Mouse (Mus musculus): ENCODE measurements around the gene Tbc1d32. TPM values are rescaled to one million over a fixed set of nuclear protein-coding genes. Genes with fewer than 3 reads are reported as not detected.

Gene Tbc1d32
- polyA plus RNA-seq (2014; fragmentation: Nextera tagmentation; extraction: Ambion mirVana) = 2.0 and 2.7 TPM in 2 replicates

- Histone ChIP-seq H3K36me3 (ENCODE audit: control insufficient read depth, insufficient read depth, low read length) (no peaks in the 10 kb centered on the region), H3K4me2 (ENCODE audit: low read length) (peak within 1 kb of the TSS; percentile 71), H3K9me3 (ENCODE audit: control insufficient read depth, low read length) (no peaks in the 10 kb centered on the region), H3K27me3 (ENCODE audit: control insufficient read depth, insufficient read depth, low read length) (no peaks in the 10 kb centered on the region), H3K4me1 (ENCODE audit: control insufficient read depth in 2 of 2, insufficient read depth in 2 of 2, low read length in 2 of 2) (peaks cover 2 to 4% of the 10 kb centered on the region in 2 experiments; a peak in 1 of 4 replicates), H3K4me3 (ENCODE audit: control insufficient read depth in 1 of 2, insufficient read depth in 1 of 2, low read depth in 1 of 2, low read length in 2 of 2) (peak within 1 kb of the TSS; percentile 57 to 76), H3K9ac (ENCODE audit: low read length) (peak within 1 kb of the TSS; percentile 72), H3K27ac (replicated peaks in 1 of 2; ENCODE audit: control insufficient read depth in 1 of 2, insufficient read depth in 1 of 2, low read depth in 2 of 2, low read length in 2 of 2) (peak within 1 kb of the TSS; percentile 84 to 90)
- peak; percentile 95 for ATAC-seq (ENCODE audit: insufficient number of reproducible peaks, insufficient read depth, low FRiP score, low read depth)
- 4% methylated on average over 42 of the region's 42 CpGs for WGBS
These were observed at the start of gene Tbc1d32 for GRCm38 (mm10) chr10:56228568-56229209. TSS of gene Tbc1d32 (minus strand) at chr10:56228689.

- H3K9me3 ChIP-seq (ENCODE audit: control insufficient read depth, low read length) = no peaks in the 10 kb centered on the region
- peaks cover 2 to 4% of the 10 kb centered on the region in 2 experiments; a peak in 1 of 4 replicates for H3K4me1 ChIP-seq (ENCODE audit: control insufficient read depth in 2 of 2, insufficient read depth in 2 of 2, low read length in 2 of 2)
- no peak overlapping the region for H3K27ac ChIP-seq (replicated peaks in 1 of 2; ENCODE audit: control insufficient read depth in 1 of 2, insufficient read depth in 1 of 2, low read depth in 2 of 2, low read length in 2 of 2)
- no peak for ATAC-seq (ENCODE audit: insufficient number of reproducible peaks, insufficient read depth, low FRiP score, low read depth)
- H3K4me3 ChIP-seq (ENCODE audit: control insufficient read depth in 1 of 2, insufficient read depth in 1 of 2, low read depth in 1 of 2, low read length in 2 of 2) = peak overlapping the region in 1 of 2 experiments; percentile 57; a peak in 2 of 4 replicates
- H3K9ac ChIP-seq (ENCODE audit: low read length) = peak overlapping the region; percentile 72
- H3K27me3 ChIP-seq (ENCODE audit: control insufficient read depth, insufficient read depth, low read length) = no peaks in the 10 kb centered on the region
- H3K36me3 ChIP-seq (ENCODE audit: control insufficient read depth, insufficient read depth, low read length) = no peaks in the 10 kb centered on the region
- 79% methylated on average over 8 of the region's 8 CpGs for WGBS
- peak overlapping the region; percentile 71 for H3K4me2 ChIP-seq (ENCODE audit: low read length)
These were observed 666 bp downstream of the Tbc1d32 start for GRCm38 (mm10) chr10:56227771-56228275.

GRCm38 (mm10) chr10:56215797-56216196 is 12.7 kb downstream of the Tbc1d32 start:
- 69% methylated on average over 3 of the region's 3 CpGs for WGBS

DNA sequence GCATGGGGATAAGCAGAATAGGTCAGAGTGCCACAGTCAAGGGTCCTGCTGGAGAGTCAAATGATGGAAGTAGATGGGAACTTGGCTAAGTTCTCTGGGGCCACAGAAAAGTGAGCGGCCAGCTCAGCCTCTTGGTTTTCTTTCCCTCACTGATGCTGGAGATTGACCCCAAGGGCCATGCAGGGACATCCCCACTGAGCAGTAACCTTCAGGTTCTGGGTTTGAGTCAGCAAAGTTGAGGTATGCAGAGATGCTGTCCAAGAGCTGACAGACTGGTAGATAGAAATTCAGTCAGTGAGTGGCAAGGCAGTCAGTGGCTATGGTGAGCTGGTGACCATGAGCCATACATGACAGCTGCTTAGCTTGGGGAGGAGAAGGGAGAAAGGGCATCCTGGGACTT is 18.1 kb downstream of the Tbc1d32 start:
- 96% methylated on average over 1 of the region's 1 CpGs for WGBS
- ATAC-seq (ENCODE audit: insufficient number of reproducible peaks, insufficient read depth, low FRiP score, low read depth) = no peak
- Histone ChIP-seq H3K9me3 (ENCODE audit: control insufficient read depth, low read length) (no peaks in the 10 kb centered on the region), H3K27me3 (ENCODE audit: control insufficient read depth, insufficient read depth, low read length) (no peaks in the 10 kb centered on the region), H3K27ac (replicated peaks in 1 of 2; ENCODE audit: control insufficient read depth in 1 of 2, insufficient read depth in 1 of 2, low read depth in 2 of 2, low read length in 2 of 2) (no peak overlapping the region), H3K4me2 (ENCODE audit: low read length) (no peak overlapping the region), H3K36me3 (ENCODE audit: control insufficient read depth, insufficient read depth, low read length) (no peaks in the 10 kb centered on the region; the same call in 1 of the 2 replicates), H3K9ac (ENCODE audit: low read length) (no peak overlapping the region), H3K4me3 (ENCODE audit: control insufficient read depth in 1 of 2, insufficient read depth in 1 of 2, low read depth in 1 of 2, low read length in 2 of 2) (no peak overlapping the region), H3K4me1 (ENCODE audit: control insufficient read depth in 2 of 2, insufficient read depth in 2 of 2, low read length in 2 of 2) (no peaks in the 10 kb centered on the region)

More at GRCm38 (mm10) chr10:56215797-56216196, 12.7 kb downstream of the Tbc1d32 start:
- Histone ChIP-seq H3K4me3 (ENCODE audit: control insufficient read depth in 1 of 2, insufficient read depth in 1 of 2, low read depth in 1 of 2, low read length in 2 of 2) (no peak overlapping the region), H3K4me1 (ENCODE audit: control insufficient read depth in 2 of 2, insufficient read depth in 2 of 2, low read length in 2 of 2) (no peaks in the 10 kb centered on the region), H3K36me3 (ENCODE audit: control insufficient read depth, insufficient read depth, low read length) (no peaks in the 10 kb centered on the region; the same call in 1 of the 2 replicates), H3K4me2 (ENCODE audit: low read length) (no peak overlapping the region), H3K27ac (replicated peaks in 1 of 2; ENCODE audit: control insufficient read depth in 1 of 2, insufficient read depth in 1 of 2, low read depth in 2 of 2, low read length in 2 of 2) (no peak overlapping the region), H3K9ac (ENCODE audit: low read length) (no peak overlapping the region), H3K27me3 (ENCODE audit: control insufficient read depth, insufficient read depth, low read length) (no peaks in the 10 kb centered on the region), H3K9me3 (ENCODE audit: control insufficient read depth, low read length) (no peaks in the 10 kb centered on the region)
- ATAC-seq (ENCODE audit: insufficient number of reproducible peaks, insufficient read depth, low FRiP score, low read depth) = no peak

GRCm38 (mm10) chr10:56206802-56207404 is 21.6 kb downstream of the Tbc1d32 start:
- no peak overlapping the region for H3K9ac ChIP-seq (ENCODE audit: low read length)
- no peaks in the 10 kb centered on the region for H3K4me1 ChIP-seq (ENCODE audit: control insufficient read depth in 2 of 2, insufficient read depth in 2 of 2, low read length in 2 of 2)
- H3K36me3 ChIP-seq (ENCODE audit: control insufficient read depth, insufficient read depth, low read length) = no peaks in the 10 kb centered on the region
- H3K27me3 ChIP-seq (ENCODE audit: control insufficient read depth, insufficient read depth, low read length) = no peaks in the 10 kb centered on the region
- H3K4me3 ChIP-seq (ENCODE audit: control insufficient read depth in 1 of 2, insufficient read depth in 1 of 2, low read depth in 1 of 2, low read length in 2 of 2) = no peak overlapping the region
- ATAC-seq (ENCODE audit: insufficient number of reproducible peaks, insufficient read depth, low FRiP score, low read depth) = no peak
- H3K27ac ChIP-seq (replicated peaks in 1 of 2; ENCODE audit: control insufficient read depth in 1 of 2, insufficient read depth in 1 of 2, low read depth in 2 of 2, low read length in 2 of 2) = no peak overlapping the region
- H3K9me3 ChIP-seq (ENCODE audit: control insufficient read depth, low read length) = no peaks in the 10 kb centered on the region
- 83% methylated on average over 8 of the region's 8 CpGs for WGBS
- H3K4me2 ChIP-seq (ENCODE audit: low read length) = no peak overlapping the region

DNA sequence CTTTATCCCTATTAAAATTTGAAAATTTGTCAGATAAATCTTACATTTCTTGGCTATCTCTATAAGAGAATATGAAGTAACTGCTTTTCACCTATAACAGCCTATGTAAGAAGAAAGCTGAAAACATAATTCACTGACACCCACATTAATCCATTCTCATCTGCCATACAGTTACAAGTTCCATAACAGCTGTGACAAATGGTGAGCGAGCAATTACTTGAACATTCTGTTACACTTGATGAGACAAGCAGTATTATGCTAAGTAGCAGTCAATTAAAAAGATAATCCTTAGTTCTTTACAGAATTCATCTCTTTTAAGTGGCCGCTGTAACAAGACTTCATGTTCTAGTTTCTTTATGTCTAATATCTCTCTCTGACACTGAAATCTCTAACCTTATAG is 24.1 kb downstream of the Tbc1d32 start:
- Histone ChIP-seq H3K27ac (replicated peaks in 1 of 2; ENCODE audit: control insufficient read depth in 1 of 2, insufficient read depth in 1 of 2, low read depth in 2 of 2, low read length in 2 of 2) (no peak overlapping the region), H3K9me3 (ENCODE audit: control insufficient read depth, low read length) (no peaks in the 10 kb centered on the region), H3K36me3 (ENCODE audit: control insufficient read depth, insufficient read depth, low read length) (no peaks in the 10 kb centered on the region), H3K27me3 (ENCODE audit: control insufficient read depth, insufficient read depth, low read length) (no peaks in the 10 kb centered on the region), H3K4me1 (ENCODE audit: control insufficient read depth in 2 of 2, insufficient read depth in 2 of 2, low read length in 2 of 2) (no peaks in the 10 kb centered on the region), H3K4me2 (ENCODE audit: low read length) (no peak overlapping the region), H3K9ac (ENCODE audit: low read length) (no peak overlapping the region), H3K4me3 (ENCODE audit: control insufficient read depth in 1 of 2, insufficient read depth in 1 of 2, low read depth in 1 of 2, low read length in 2 of 2) (no peak overlapping the region)
- 90% methylated on average over 2 of the region's 2 CpGs for WGBS
- ATAC-seq (ENCODE audit: insufficient number of reproducible peaks, insufficient read depth, low FRiP score, low read depth) = no peak

GRCm38 (mm10) chr10:56199902-56200301 is 28.6 kb downstream of the Tbc1d32 start:
- no peak overlapping the region for H3K4me3 ChIP-seq (ENCODE audit: control insufficient read depth in 1 of 2, insufficient read depth in 1 of 2, low read depth in 1 of 2, low read length in 2 of 2)
- no peak overlapping the region for H3K27ac ChIP-seq (replicated peaks in 1 of 2; ENCODE audit: control insufficient read depth in 1 of 2, insufficient read depth in 1 of 2, low read depth in 2 of 2, low read length in 2 of 2)
- H3K4me1 ChIP-seq (ENCODE audit: control insufficient read depth in 2 of 2, insufficient read depth in 2 of 2, low read length in 2 of 2) = no peaks in the 10 kb centered on the region
- no peaks in the 10 kb centered on the region for H3K36me3 ChIP-seq (ENCODE audit: control insufficient read depth, insufficient read depth, low read length)
- no peak overlapping the region for H3K9ac ChIP-seq (ENCODE audit: low read length)
- H3K9me3 ChIP-seq (ENCODE audit: control insufficient read depth, low read length) = no peaks in the 10 kb centered on the region
- no peaks in the 10 kb centered on the region for H3K27me3 ChIP-seq (ENCODE audit: control insufficient read depth, insufficient read depth, low read length)
- no peak for ATAC-seq (ENCODE audit: insufficient number of reproducible peaks, insufficient read depth, low FRiP score, low read depth)
- no peak overlapping the region for H3K4me2 ChIP-seq (ENCODE audit: low read length)

All from heart, embryonic 14.5 days (tissue).